Mouse (Mus musculus) heart, embryonic 16.5 days (tissue): Measurements from ENCODE around the gene Gm37240. TPM values are rescaled to one million over a fixed set of nuclear protein-coding genes. Genes with fewer than 3 reads are reported as not detected.

Source experiments
- ATAC-seq: fragments of 200-750 bp; cut with Nextera tagmentation; replicated peaks from 2 replicates; pipeline ENCODE4 v1.8.0; 2017; ENCODE audit warnings: moderate number of reproducible peaks; ENCODE audit not compliant: insufficient read depth, low FRiP score; ENCODE audit errors: extremely low read depth
- H3K27ac ChIP-seq: fragments of 300-500 bp; sonication (generic); 2 replicates; pipeline ENCODE4 v1.5.1; 2014; ENCODE audit warnings: mild to moderate bottlenecking, low read length, control low read depth, moderate library complexity
- H3K27me3 ChIP-seq: fragments of 300-500 bp; sonication (generic); 2 replicates; pipeline ENCODE4 v1.6.1; 2014; ENCODE audit warnings: low read length, mixed read lengths; ENCODE audit not compliant: control insufficient read depth, insufficient read depth
- H3K36me3 ChIP-seq: fragments of 300-500 bp; sonication (generic); 2 replicates; pipeline ENCODE4 v1.6.1; 2014; ENCODE audit not compliant: control insufficient read depth, insufficient read depth
- H3K4me1 ChIP-seq: fragments of 300-500 bp; sonication (generic); 2 replicates; pipeline ENCODE4 v1.6.1; 2014; ENCODE audit warnings: low read length, mixed read lengths; ENCODE audit not compliant: control insufficient read depth, insufficient read depth
- H3K4me2 ChIP-seq: fragments of 300-500 bp; sonication (generic); 2 replicates; pipeline ENCODE4 v1.6.1; 2014; ENCODE audit warnings: low read depth, mild to moderate bottlenecking, control low read depth, low read length
- H3K4me3 ChIP-seq: fragments of 300-500 bp; sonication (generic); 2 replicates; pipeline ENCODE4 v1.5.1; 2014; ENCODE audit warnings: mild to moderate bottlenecking, control low read depth, low read length
- H3K9ac ChIP-seq: fragments of 300-500 bp; sonication (generic); 2 replicates; pipeline ENCODE4 v1.6.1; 2014; ENCODE audit warnings: low read length, control low read depth
- H3K9me3 ChIP-seq: fragments of 300-500 bp; sonication (generic); replicated peaks from 2 replicates; pipeline ENCODE4 v1.6.1; 2016; ENCODE audit warnings: low read length; ENCODE audit not compliant: control insufficient read depth
- WGBS: fragments of 180-500 bp; shearing (Covaris S2); extraction: QIAGEN DNeasy Blood & Tissue Kit; methylation state at CpG from one replicate; pipeline ENCODE4 v1.1.7; 2014; 5-methylcytosine and 5-hydroxymethylcytosine counted together
- polyA plus RNA-seq: library from polyadenylated mRNA; unstranded; fragments of >200 nt; fragmentation: Nextera tagmentation; extraction: Ambion mirVana; gene quantifications from 2 replicates; pipeline ENCODE4 v1.2.1, GENCODE M21; 2015

The Gm37240 gene
- polyA plus RNA-seq, 1 experiment from 2014 or later = 18.4 TPM

- 65% methylated on average over 3 of the region's 3 CpGs for WGBS
- no peak overlapping the region for H3K4me3 ChIP-seq
- H3K27me3 ChIP-seq = no peaks in the 10 kb centered on the region
- no peaks in the 10 kb centered on the region; the same call in 1 of the 2 replicates for H3K4me1 ChIP-seq
- no peak overlapping the region for H3K27ac ChIP-seq
- H3K9ac ChIP-seq = no peak overlapping the region
- ATAC-seq = no peak
- no peak overlapping the region for H3K4me2 ChIP-seq
- no peaks in the 10 kb centered on the region for H3K9me3 ChIP-seq
- H3K36me3 ChIP-seq = no peaks in the 10 kb centered on the region
Observed at GRCm38 (mm10) chr3:84807826-84808225, 1079.5 kb downstream of the Gm37240 start.

GRCm38 (mm10) chr3:84806206-84806605 lies 1081.1 kb downstream of the Gm37240 start:
- Histone ChIP-seq H3K4me2 (no peak overlapping the region), H3K27ac (no peak overlapping the region), H3K9me3 (no peaks in the 10 kb centered on the region), H3K4me3 (no peak overlapping the region), H3K27me3 (no peaks in the 10 kb centered on the region), H3K9ac (no peak overlapping the region), H3K4me1 (no peaks in the 10 kb centered on the region), H3K36me3 (no peaks in the 10 kb centered on the region)
- ATAC-seq = no peak
- 58% methylated on average over 2 of the region's 2 CpGs for WGBS

GRCm38 (mm10) chr3:84804036-84804435 lies 1083.3 kb downstream of the Gm37240 start:
- Histone ChIP-seq H3K27ac (no peak overlapping the region), H3K4me3 (no peak overlapping the region), H3K36me3 (no peaks in the 10 kb centered on the region), H3K27me3 (no peaks in the 10 kb centered on the region), H3K9me3 (no peaks in the 10 kb centered on the region), H3K9ac (no peak overlapping the region), H3K4me1 (no peaks in the 10 kb centered on the region), H3K4me2 (no peak overlapping the region)
- no peak for ATAC-seq
- WGBS = 27% methylated on average over 9 of the region's 9 CpGs

- ATAC-seq = no peak
- Histone ChIP-seq H3K9me3 (no peaks in the 10 kb centered on the region), H3K9ac (no peak overlapping the region), H3K4me3 (no peak overlapping the region), H3K36me3 (no peaks in the 10 kb centered on the region), H3K27ac (no peak overlapping the region), H3K27me3 (no peaks in the 10 kb centered on the region), H3K4me1 (no peaks in the 10 kb centered on the region), H3K4me2 (no peak overlapping the region)
- 89% methylated on average over 4 of the region's 4 CpGs for WGBS
Observed at GRCm38 (mm10) chr3:84787914-84788313, 1099.4 kb downstream of the Gm37240 start.

- H3K9ac ChIP-seq = no peak overlapping the region
- 76% methylated on average over 1 of the region's 1 CpGs for WGBS
- H3K9me3 ChIP-seq = no peaks in the 10 kb centered on the region
- no peaks in the 10 kb centered on the region for H3K4me1 ChIP-seq
- H3K4me2 ChIP-seq = no peak overlapping the region
- no peak overlapping the region for H3K27ac ChIP-seq
- ATAC-seq = no peak
- no peaks in the 10 kb centered on the region for H3K27me3 ChIP-seq
- no peak overlapping the region for H3K4me3 ChIP-seq
- H3K36me3 ChIP-seq = no peaks in the 10 kb centered on the region
Observed at GRCm38 (mm10) chr3:84776084-84776483, 1111.2 kb downstream of the Gm37240 start.

GRCm38 (mm10) chr3:84775577-84775976 lies 1111.7 kb downstream of the Gm37240 start:
- 72% methylated on average over 4 of the region's 4 CpGs for WGBS
- Histone ChIP-seq H3K4me2 (no peak overlapping the region), H3K27me3 (no peaks in the 10 kb centered on the region), H3K4me1 (no peaks in the 10 kb centered on the region), H3K9ac (no peak overlapping the region), H3K36me3 (no peaks in the 10 kb centered on the region), H3K4me3 (no peak overlapping the region), H3K27ac (no peak overlapping the region), H3K9me3 (no peaks in the 10 kb centered on the region)
- no peak for ATAC-seq

GRCm38 (mm10) chr3:84775067-84775423 lies 1112.3 kb downstream of the Gm37240 start:
- H3K4me3 ChIP-seq = no peak overlapping the region
- no peaks in the 10 kb centered on the region for H3K36me3 ChIP-seq
- no peaks in the 10 kb centered on the region for H3K4me1 ChIP-seq
- no peaks in the 10 kb centered on the region for H3K27me3 ChIP-seq
- no peak overlapping the region for H3K4me2 ChIP-seq
- WGBS = 78% methylated on average over 6 of the region's 6 CpGs
- no peaks in the 10 kb centered on the region for H3K9me3 ChIP-seq
- no peak overlapping the region for H3K27ac ChIP-seq
- ATAC-seq = no peak
- H3K9ac ChIP-seq = no peak overlapping the region

GRCm38 (mm10) chr3:84774246-84775066 lies 1112.9 kb downstream of the Gm37240 start:
- no peak overlapping the region for H3K9ac ChIP-seq
- 0 out of 2 replicates have a peak, but pooled peaks cover under 1% of the 10 kb centered on the region for H3K4me1 ChIP-seq
- H3K4me2 ChIP-seq = no peak overlapping the region
- no peak overlapping the region for H3K27ac ChIP-seq
- no peaks in the 10 kb centered on the region for H3K27me3 ChIP-seq
- H3K9me3 ChIP-seq = no peaks in the 10 kb centered on the region
- no peak for ATAC-seq
- WGBS = 60% methylated on average over 8 of the region's 8 CpGs
- no peak overlapping the region for H3K4me3 ChIP-seq
- H3K36me3 ChIP-seq = no peaks in the 10 kb centered on the region

GRCm38 (mm10) chr3:84771980-84772379 lies 1115.3 kb downstream of the Gm37240 start:
- H3K9ac ChIP-seq = no peak overlapping the region
- 0 out of 2 replicates have a peak, but pooled peaks cover 2% of the 10 kb centered on the region for H3K4me1 ChIP-seq
- H3K36me3 ChIP-seq = no peaks in the 10 kb centered on the region
- H3K4me3 ChIP-seq = no peak overlapping the region
- H3K4me2 ChIP-seq = no peak overlapping the region
- H3K27me3 ChIP-seq = no peaks in the 10 kb centered on the region
- no peak overlapping the region for H3K27ac ChIP-seq
- WGBS = 34% methylated on average over 2 of the region's 2 CpGs
- H3K9me3 ChIP-seq = no peaks in the 10 kb centered on the region; the same call in 1 of the 2 replicates
- 0 out of 2 replicates have a peak, but pooled peaks have one; percentile 18 for ATAC-seq
